Mouse (Mus musculus) hindbrain, embryonic 13.5 days (tissue): Measurements from ENCODE around the gene Otop2. TPM values are rescaled to one million over a fixed set of nuclear protein-coding genes. Genes with fewer than 3 reads are reported as not detected.

Source experiments
- ATAC-seq: fragments of 200-750 bp; cut with Nextera tagmentation; 2 replicates; pipeline ENCODE4 v1.8.0; 2017; ENCODE audit warnings: moderate TSS enrichment; ENCODE audit not compliant: low FRiP score
- H3K27ac ChIP-seq: fragments of 300-500 bp; sonication (generic); 2 replicates; pipeline ENCODE4 v1.5.1; 2015; ENCODE audit warnings: inconsistent platforms, mild to moderate bottlenecking, moderate library complexity
- H3K27me3 ChIP-seq: fragments of 300-500 bp; sonication (generic); 2 replicates; pipeline ENCODE4 v1.6.1; 2015; ENCODE audit warnings: mild to moderate bottlenecking, inconsistent platforms
- H3K36me3 ChIP-seq: fragments of 300-500 bp; sonication (generic); 2 replicates; pipeline ENCODE4 v1.6.1; 2015; ENCODE audit warnings: mild to moderate bottlenecking, inconsistent platforms
- H3K4me1 ChIP-seq: fragments of 300-500 bp; sonication (generic); replicated peaks from 2 replicates; pipeline ENCODE4 v1.6.1; 2015; ENCODE audit warnings: inconsistent platforms
- H3K4me2 ChIP-seq: fragments of 300-500 bp; sonication (generic); 2 replicates; pipeline ENCODE4 v1.6.1; 2015; ENCODE audit warnings: inconsistent platforms, mild to moderate bottlenecking, moderate library complexity
- H3K4me3 ChIP-seq: fragments of 300-500 bp; sonication (generic); 2 replicates; pipeline ENCODE4 v1.5.1; 2015; ENCODE audit warnings: mild to moderate bottlenecking, inconsistent platforms
- H3K9ac ChIP-seq: fragments of 300-500 bp; sonication (generic); 2 replicates; pipeline ENCODE4 v1.6.1; 2015; ENCODE audit warnings: mild to moderate bottlenecking, inconsistent platforms
- H3K9me3 ChIP-seq: fragments of 300-500 bp; sonication (generic); 2 replicates; pipeline ENCODE4 v1.6.1; 2016; ENCODE audit warnings: inconsistent platforms
- WGBS: fragments of 180-500 bp; shearing (Covaris S2); methylation state at CpG from one replicate; pipeline ENCODE4 v1.1.7; 2015; 5-methylcytosine and 5-hydroxymethylcytosine counted together
- polyA plus RNA-seq: library from polyadenylated mRNA; unstranded; fragments of >200 nt; fragmentation: Nextera tagmentation; extraction: Ambion mirVana; gene quantifications from 2 replicates; pipeline ENCODE4 v1.2.1, GENCODE M21; 2015

The Otop2 gene
- polyA plus RNA-seq, 1 experiment from 2014 or later = not detected

GRCm38 (mm10) chr11:115277604-115277975, 29.4 kb upstream of the Otop2 start:
- no peaks in the 10 kb centered on the region for H3K9me3 ChIP-seq
- H3K9ac ChIP-seq = peak overlapping the region; percentile 68
- H3K4me1 ChIP-seq = peaks cover 39% of the 10 kb centered on the region
- H3K27me3 ChIP-seq = no peaks in the 10 kb centered on the region
- peak overlapping the region; percentile 81 for H3K27ac ChIP-seq
- 18% methylated on average over 7 of the region's 7 CpGs for WGBS
- peaks cover 2% of the 10 kb centered on the region; the same call in 1 of the 2 replicates for H3K36me3 ChIP-seq
- H3K4me2 ChIP-seq = peak overlapping the region; percentile 80
- H3K4me3 ChIP-seq = peak overlapping the region; percentile 62
- no peak for ATAC-seq

GRCm38 (mm10) chr11:115278176-115278575, 28.8 kb upstream of the Otop2 start:
- H3K27me3 ChIP-seq = no peaks in the 10 kb centered on the region
- H3K27ac ChIP-seq = no peak overlapping the region
- H3K9me3 ChIP-seq = no peaks in the 10 kb centered on the region
- no peak for ATAC-seq
- 0 out of 2 replicates have a peak overlapping the region, but pooled peaks have one; percentile 62 for H3K4me3 ChIP-seq
- H3K36me3 ChIP-seq = no peaks in the 10 kb centered on the region
- peak overlapping the region; percentile 68; the same call in 1 of the 2 replicates for H3K9ac ChIP-seq
- 69% methylated on average over 6 of the region's 6 CpGs for WGBS
- peak overlapping the region; percentile 80; the same call in 1 of the 2 replicates for H3K4me2 ChIP-seq
- peaks cover 34% of the 10 kb centered on the region for H3K4me1 ChIP-seq

- WGBS = 68% methylated on average over 1 of the region's 1 CpGs
- no peak for ATAC-seq
Measured at GRCm38 (mm10) chr11:115279726-115280125, 27.2 kb upstream of the Otop2 start.

GRCm38 (mm10) chr11:115282295-115282694, 24.7 kb upstream of the Otop2 start:
- Histone ChIP-seq H3K27ac (no peak overlapping the region), H3K4me3 (no peak overlapping the region), H3K27me3 (no peaks in the 10 kb centered on the region), H3K4me1 (peaks cover 20% of the 10 kb centered on the region), H3K9ac (peak overlapping the region; percentile 29; the same call in 1 of the 2 replicates), H3K36me3 (no peaks in the 10 kb centered on the region), H3K9me3 (no peaks in the 10 kb centered on the region), H3K4me2 (no peak overlapping the region)
- 83% methylated on average over 8 of the region's 8 CpGs for WGBS
- ATAC-seq = no peak

More at GRCm38 (mm10) chr11:115279726-115280125, 27.2 kb upstream of the Otop2 start:
- H3K4me1 ChIP-seq = peaks cover 24% of the 10 kb centered on the region
- H3K27ac ChIP-seq = no peak overlapping the region
- no peak overlapping the region for H3K4me2 ChIP-seq
- no peaks in the 10 kb centered on the region for H3K27me3 ChIP-seq
- no peak overlapping the region for H3K4me3 ChIP-seq
- H3K36me3 ChIP-seq = no peaks in the 10 kb centered on the region
- H3K9ac ChIP-seq = no peak overlapping the region
- H3K9me3 ChIP-seq = no peaks in the 10 kb centered on the region

GRCm38 (mm10) chr11:115282723-115283485, 24.1 kb upstream of the Otop2 start:
- no peak overlapping the region for H3K4me2 ChIP-seq
- no peaks in the 10 kb centered on the region for H3K9me3 ChIP-seq
- 83% methylated on average over 8 of the region's 8 CpGs for WGBS
- ATAC-seq = no peak
- H3K4me1 ChIP-seq = peaks cover 16% of the 10 kb centered on the region
- no peak overlapping the region; the same call in 1 of the 2 replicates for H3K9ac ChIP-seq
- no peaks in the 10 kb centered on the region for H3K36me3 ChIP-seq
- no peaks in the 10 kb centered on the region for H3K27me3 ChIP-seq
- no peak overlapping the region for H3K27ac ChIP-seq
- no peak overlapping the region for H3K4me3 ChIP-seq

GRCm38 (mm10) chr11:115283486-115283765, 23.5 kb upstream of the Otop2 start:
- Histone ChIP-seq H3K27me3 (no peaks in the 10 kb centered on the region), H3K4me1 (peaks cover 13% of the 10 kb centered on the region), H3K36me3 (no peaks in the 10 kb centered on the region), H3K27ac (no peak overlapping the region), H3K4me3 (no peak overlapping the region), H3K4me2 (no peak overlapping the region), H3K9ac (no peak overlapping the region; the same call in 1 of the 2 replicates), H3K9me3 (no peaks in the 10 kb centered on the region)
- no peak for ATAC-seq
- 80% methylated on average over 9 of the region's 9 CpGs for WGBS

GRCm38 (mm10) chr11:115283891-115284620, 22.9 kb upstream of the Otop2 start:
- Histone ChIP-seq H3K4me1 (peaks cover 13% of the 10 kb centered on the region), H3K27me3 (no peaks in the 10 kb centered on the region), H3K9me3 (no peaks in the 10 kb centered on the region), H3K27ac (no peak overlapping the region), H3K9ac (no peak overlapping the region), H3K4me3 (no peak overlapping the region), H3K36me3 (no peaks in the 10 kb centered on the region), H3K4me2 (no peak overlapping the region)
- WGBS = 84% methylated on average over 12 of the region's 12 CpGs
- no peak for ATAC-seq

- H3K4me3 ChIP-seq = no peak overlapping the region
- H3K9ac ChIP-seq = no peak overlapping the region
- peaks cover 13% of the 10 kb centered on the region for H3K4me1 ChIP-seq
- H3K4me2 ChIP-seq = no peak overlapping the region
- WGBS = 73% methylated on average over 4 of the region's 4 CpGs
- H3K27ac ChIP-seq = no peak overlapping the region
- no peaks in the 10 kb centered on the region for H3K27me3 ChIP-seq
- no peak for ATAC-seq
- no peaks in the 10 kb centered on the region for H3K9me3 ChIP-seq
- H3K36me3 ChIP-seq = no peaks in the 10 kb centered on the region
Measured at GRCm38 (mm10) chr11:115285282-115285681, 21.7 kb upstream of the Otop2 start.

- H3K4me3 ChIP-seq = no peak overlapping the region
- no peak for ATAC-seq
Measured at GRCm38 (mm10) chr11:115286201-115286993, 20.6 kb upstream of the Otop2 start.

GRCm38 (mm10) chr11:115287386-115287785, 19.6 kb upstream of the Otop2 start:
- Histone ChIP-seq H3K4me1 (peaks cover 13% of the 10 kb centered on the region), H3K27ac (no peak overlapping the region), H3K36me3 (no peaks in the 10 kb centered on the region), H3K4me3 (no peak overlapping the region), H3K27me3 (no peaks in the 10 kb centered on the region), H3K9ac (no peak overlapping the region), H3K4me2 (no peak overlapping the region), H3K9me3 (no peaks in the 10 kb centered on the region)
- 83% methylated on average over 5 of the region's 5 CpGs for WGBS
- ATAC-seq = no peak

More at GRCm38 (mm10) chr11:115286201-115286993, 20.6 kb upstream of the Otop2 start:
- 76% methylated on average over 19 of the region's 19 CpGs for WGBS
- H3K9me3 ChIP-seq = no peaks in the 10 kb centered on the region
- no peaks in the 10 kb centered on the region for H3K27me3 ChIP-seq
- H3K4me2 ChIP-seq = no peak overlapping the region
- H3K9ac ChIP-seq = 0 out of 2 replicates have a peak overlapping the region, but pooled peaks have one; percentile 13
- H3K4me1 ChIP-seq = peaks cover 13% of the 10 kb centered on the region
- H3K36me3 ChIP-seq = no peaks in the 10 kb centered on the region
- H3K27ac ChIP-seq = 0 out of 2 replicates have a peak overlapping the region, but pooled peaks have one; percentile 12

- Histone ChIP-seq H3K4me2 (no peak overlapping the region), H3K27ac (no peak overlapping the region), H3K4me3 (no peak overlapping the region), H3K9me3 (no peaks in the 10 kb centered on the region), H3K9ac (no peak overlapping the region), H3K27me3 (no peaks in the 10 kb centered on the region), H3K4me1 (peaks cover 13% of the 10 kb centered on the region), H3K36me3 (no peaks in the 10 kb centered on the region)
- ATAC-seq = no peak
- 85% methylated on average over 2 of the region's 2 CpGs for WGBS
Measured at GRCm38 (mm10) chr11:115288305-115288704, 18.7 kb upstream of the Otop2 start.

- Histone ChIP-seq H3K9me3 (no peaks in the 10 kb centered on the region), H3K27me3 (no peaks in the 10 kb centered on the region), H3K4me2 (no peak overlapping the region), H3K4me3 (no peak overlapping the region), H3K27ac (no peak overlapping the region), H3K4me1 (peaks cover 13% of the 10 kb centered on the region), H3K9ac (no peak overlapping the region), H3K36me3 (no peaks in the 10 kb centered on the region)
- ATAC-seq = no peak
- 87% methylated on average over 8 of the region's 8 CpGs for WGBS
Measured at GRCm38 (mm10) chr11:115289885-115290284, 17.1 kb upstream of the Otop2 start.
